Mouse (Mus musculus) cerebellum, adult 9-11 months (tissue): Measurements from ENCODE around the gene Slc7a6.
"Not testable (repeated sequence)": the region's sequence is repeated elsewhere in the genome, so short reads cannot be mapped to it uniquely, and the experiment has no call there.

Experiments
- DNase-seq: peaks from one replicate; pipeline ENCODE4 v3.0.0; 2022

The Slc7a6 gene

GRCm38 (mm10) chr8:106193162-106193561, 24.5 kb downstream of the Slc7a6 start:
- DNase-seq, result no peak

DNA sequence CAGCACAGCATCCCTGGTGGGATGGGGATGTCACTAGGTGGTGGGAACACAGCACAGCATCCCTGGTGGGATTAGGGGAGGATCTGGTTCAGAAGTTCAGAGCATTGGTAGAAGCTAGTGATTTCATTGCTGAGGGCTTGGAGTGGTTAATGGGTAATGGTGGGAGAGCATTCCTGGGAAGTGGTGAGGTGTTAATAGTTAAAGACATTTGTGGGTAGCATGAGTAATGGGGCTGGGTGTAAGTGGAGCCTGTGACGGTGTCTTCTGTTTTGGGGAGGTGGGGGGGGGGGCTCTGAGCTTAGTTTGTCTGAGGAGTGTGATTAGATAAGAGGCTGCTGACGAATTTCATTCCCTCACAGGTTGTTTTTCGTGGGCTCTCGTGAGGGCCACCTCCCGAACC, 25.4 kb downstream of the Slc7a6 start:
- no peak for DNase-seq

- DNase-seq, result no peak
These were observed 30.1 kb downstream of the Slc7a6 start for GRCm38 (mm10) chr8:106198741-106199140.

GRCm38 (mm10) chr8:106199596-106199995, 30.9 kb downstream of the Slc7a6 start:
- DNase-seq, result not testable (repeated sequence)

DNA sequence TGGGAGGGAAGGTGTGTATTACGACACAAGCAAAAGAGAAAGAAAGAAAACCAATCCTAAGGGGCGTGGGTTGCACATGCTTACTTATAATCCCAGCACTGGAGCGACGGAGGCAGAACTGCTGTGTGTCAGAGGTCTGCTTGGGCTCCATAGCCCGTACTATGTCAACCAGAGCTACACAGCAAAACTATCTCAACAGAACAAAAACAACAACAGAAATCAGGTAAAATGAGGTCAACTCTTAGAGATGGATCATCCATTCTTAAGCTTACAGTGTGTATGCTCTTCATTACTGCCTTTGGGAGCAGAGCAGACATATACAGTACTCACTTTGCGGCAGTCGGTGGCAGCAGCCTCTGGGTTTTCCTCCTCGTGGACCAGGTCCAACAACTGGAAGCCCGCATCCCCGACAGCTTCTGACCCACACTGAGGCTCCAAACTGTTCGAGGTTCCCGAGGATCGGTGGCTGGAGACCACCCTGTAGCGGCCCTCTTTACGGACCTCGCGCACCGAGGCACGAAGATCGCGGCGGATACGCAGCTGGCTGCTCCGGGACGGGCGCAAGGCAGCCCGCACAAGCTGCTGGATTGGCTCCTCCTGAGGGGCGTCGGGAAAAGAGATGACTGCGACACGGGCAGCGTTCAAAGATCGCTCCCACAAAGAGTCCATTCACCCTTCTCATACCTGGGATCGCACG, 41.5 kb downstream of the Slc7a6 start:
- DNase-seq, result peak; percentile 14

DNA sequence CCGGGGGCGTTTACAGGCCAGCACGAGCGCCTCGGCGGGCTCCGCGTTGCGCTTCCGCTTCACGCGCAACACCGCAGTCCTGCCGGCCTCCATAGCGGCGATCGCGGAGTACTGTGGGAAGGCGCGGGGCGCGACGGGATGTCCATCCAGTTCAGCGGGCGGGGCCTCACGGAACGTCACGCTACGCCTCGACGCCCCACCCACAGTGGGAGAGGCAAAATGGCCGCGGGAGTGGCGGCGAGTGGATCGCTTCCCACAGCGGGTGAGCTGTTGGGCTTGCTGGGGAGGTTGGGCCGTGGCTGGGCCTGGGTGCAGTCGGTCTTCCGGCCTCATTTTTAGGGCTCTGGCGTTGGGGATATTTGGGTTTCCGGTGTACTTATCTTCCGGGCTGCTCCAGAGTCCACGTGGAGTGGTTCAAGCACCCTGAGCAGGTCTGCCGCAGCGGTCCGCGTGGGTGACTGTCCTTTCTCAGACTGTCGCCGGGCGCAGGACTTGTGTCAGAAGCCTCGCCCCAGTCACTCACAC, 42.2 kb downstream of the Slc7a6 start, which contains the start of the genes Slc7a6os and Prmt7:
TSS of gene Slc7a6os (minus strand) at position 115 of the 525 bp plus-strand sequence.
TSS of gene Prmt7 (plus strand) at position 116 of the 525 bp plus-strand sequence.
- DNase-seq, result peak; percentile 95

GRCm38 (mm10) chr8:106211421-106211820, 42.8 kb downstream of the Slc7a6 start:
- DNase-seq, result no peak

DNA sequence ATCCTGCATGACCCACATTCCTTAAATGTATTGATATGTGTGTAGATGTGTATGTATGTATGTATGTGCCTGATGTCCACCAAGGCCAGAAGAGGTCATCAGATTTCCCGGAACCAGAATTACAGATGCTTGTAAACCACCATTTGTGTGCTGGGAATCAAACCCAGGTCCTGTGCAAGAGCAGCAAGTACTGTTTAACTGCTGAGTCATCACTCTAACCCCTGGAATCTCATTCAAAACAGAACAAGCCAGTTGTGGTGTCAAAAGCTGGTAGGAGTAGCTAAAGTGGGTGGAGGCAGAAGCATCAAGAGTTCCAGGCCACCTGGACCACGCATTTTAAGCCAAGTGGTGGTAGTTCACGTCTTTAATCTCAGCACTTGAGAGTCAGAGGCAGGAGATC, 45.3 kb downstream of the Slc7a6 start:
- no peak for DNase-seq

DNA sequence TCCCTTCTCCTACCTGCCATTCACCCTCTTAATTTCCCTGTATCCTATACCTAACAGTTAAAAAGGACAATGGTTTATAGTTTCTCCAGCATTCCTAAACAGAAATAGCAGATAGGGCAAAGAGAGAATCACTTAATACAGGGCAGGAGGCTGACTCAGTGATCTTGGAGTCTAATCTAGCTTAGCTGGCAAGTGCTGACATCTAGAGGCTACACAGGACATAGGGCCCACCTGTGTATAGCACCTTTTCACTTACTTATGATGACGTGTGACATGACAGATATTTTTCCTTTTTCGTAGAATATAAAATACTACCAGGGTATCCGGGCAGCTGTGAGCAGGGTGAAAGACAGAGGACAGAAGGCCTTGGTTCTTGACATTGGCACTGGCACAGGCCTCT, 51.0 kb downstream of the Slc7a6 start:
- no peak for DNase-seq

DNA sequence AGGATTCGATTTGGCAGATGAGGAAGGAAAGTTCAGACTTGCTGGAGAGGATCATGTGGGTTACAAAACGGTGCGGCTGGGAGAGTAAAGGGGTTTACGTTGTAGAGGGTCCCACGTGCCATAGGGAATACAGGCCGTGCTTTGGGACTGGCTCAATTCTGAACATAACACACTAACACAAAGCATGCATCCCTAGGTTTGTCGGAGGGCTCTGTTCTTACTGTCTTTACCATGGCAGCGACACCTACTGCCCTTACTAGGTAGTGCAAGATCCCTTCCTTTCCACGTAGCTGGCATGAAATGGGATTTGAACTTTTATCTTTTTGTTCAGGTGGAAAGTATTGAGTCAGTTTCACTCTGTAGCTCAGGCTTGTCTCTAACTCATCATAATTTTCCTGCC, 57.9 kb downstream of the Slc7a6 start:
- peak; percentile 44 for DNase-seq

DNA sequence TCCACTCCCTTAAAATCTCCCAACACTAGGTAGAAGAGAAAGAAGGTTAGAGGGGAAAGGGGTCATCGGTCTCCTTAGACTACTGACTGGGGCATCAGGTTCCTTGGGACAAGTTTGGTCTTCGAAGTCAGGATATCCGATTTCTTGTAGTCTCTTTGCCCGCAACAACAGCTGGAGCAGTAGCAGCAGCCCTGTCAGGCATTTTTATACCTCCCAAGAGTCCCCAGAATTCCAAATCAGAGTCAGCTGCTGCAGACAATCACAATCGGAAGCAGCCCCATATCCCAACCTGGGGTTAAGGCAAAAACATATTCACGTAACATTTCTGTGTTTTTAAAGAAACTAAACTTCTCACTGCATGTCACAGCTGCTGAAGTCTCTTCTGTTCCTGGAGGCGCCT, 62.9 kb downstream of the Slc7a6 start:
- no peak for DNase-seq

GRCm38 (mm10) chr8:106232751-106233150, 64.1 kb downstream of the Slc7a6 start:
- DNase-seq, result no peak

DNA sequence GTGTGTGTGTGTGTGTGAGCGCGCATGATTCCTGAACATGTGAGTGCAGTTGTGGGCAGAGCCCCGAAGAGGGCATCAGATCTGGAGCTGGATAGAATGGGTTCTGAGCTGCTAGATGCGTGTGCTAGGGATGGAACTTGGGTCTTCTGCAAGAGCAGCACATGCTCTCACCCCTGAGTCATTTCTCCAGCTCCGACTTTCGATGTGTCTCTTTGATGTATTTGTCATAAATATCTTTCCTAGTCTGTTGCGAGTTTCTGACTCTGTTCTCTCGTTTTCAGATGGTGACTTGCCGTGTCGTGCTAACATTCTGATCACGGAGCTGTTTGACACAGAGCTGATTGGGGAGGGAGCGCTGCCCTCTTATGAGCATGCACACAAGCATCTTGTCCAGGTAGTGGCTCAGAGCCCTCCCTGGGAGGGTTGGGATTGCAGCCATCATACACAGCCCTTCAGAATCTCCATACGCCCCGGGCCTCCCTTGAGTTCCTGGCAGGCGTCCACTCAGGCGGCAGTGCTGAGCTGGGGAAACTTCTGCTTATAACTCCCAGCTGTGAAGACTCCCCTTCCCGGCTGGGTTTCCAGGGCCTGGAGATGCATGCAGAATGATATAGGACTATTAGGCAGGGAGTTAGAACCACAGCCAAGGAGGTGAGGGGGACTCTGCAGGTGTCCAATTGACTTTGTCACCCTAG, 66.1 kb downstream of the Slc7a6 start:
- no peak for DNase-seq

GRCm38 (mm10) chr8:106237106-106237505, 68.4 kb downstream of the Slc7a6 start:
- peak; percentile 25 for DNase-seq
